ENCODE assay signal across 14 mouse cellular contexts in genomic region chr3:28544345-28544869, GRCm38 (mm10).
"Had no signal": no experiment of that assay in that cellular context is flagged by ENCODE, and none has a peak within 500 bp of the region (broad histone marks: within the 10 kb centered on the region; RNA-seq: fewer than 3 reads in every experiment).

No protein-coding gene starts in this region.

- H3K4me3 ChIP-seq: heart, embryonic 10.5 days; heart, embryonic 12.5 days; hindbrain, embryonic 10.5 days; hindbrain, embryonic 12.5 days; intestine, embryonic 15.5 days; left cerebral cortex, adult 2 months; limb, embryonic 10.5 days; limb, embryonic 12.5 days; liver, embryonic 13.5 days had no signal

- ATAC-seq: intestine, embryonic 15.5 days had no signal

- H3K4me1 ChIP-seq: limb, embryonic 12.5 days; liver, embryonic 13.5 days had no signal

- H3K27me3 ChIP-seq: hindbrain, embryonic 12.5 days; intestine, embryonic 15.5 days; limb, embryonic 12.5 days; liver, embryonic 13.5 days had no signal

- H3K27ac ChIP-seq: heart, embryonic 10.5 days; hindbrain, embryonic 10.5 days; hindbrain, embryonic 12.5 days; hindbrain, embryonic 14.5 days; intestine, embryonic 15.5 days; limb, embryonic 10.5 days; limb, embryonic 12.5 days; liver, embryonic 13.5 days had no signal

- H3K9ac ChIP-seq: heart, embryonic 12.5 days; hindbrain, embryonic 12.5 days; hindbrain, embryonic 14.5 days; intestine, embryonic 15.5 days; limb, embryonic 12.5 days; liver, embryonic 13.5 days had no signal

- DNase-seq: gastrocnemius, postnatal 10 days; gastrocnemius, postnatal 25 days; liver; liver, embryonic 13.5 days had no signal

- H3K4me2 ChIP-seq: heart, embryonic 12.5 days; hindbrain, embryonic 12.5 days; hindbrain, embryonic 14.5 days; intestine, embryonic 15.5 days; limb, embryonic 12.5 days; liver, embryonic 11.5 days; liver, embryonic 13.5 days had no signal

- H3K9me3 ChIP-seq: heart, embryonic 10.5 days; hindbrain, embryonic 10.5 days; hindbrain, embryonic 12.5 days; intestine, embryonic 15.5 days; limb, embryonic 10.5 days; limb, embryonic 12.5 days; liver, embryonic 13.5 days had no signal

- H3K36me3 ChIP-seq: heart, embryonic 10.5 days; hindbrain, embryonic 10.5 days; intestine, embryonic 15.5 days; limb, embryonic 10.5 days; limb, embryonic 12.5 days; liver, embryonic 13.5 days had no signal
